In genomic region chr6:37572935-37573334, GRCm38 (mm10) we compare ENCODE assay signal across 29 mouse cellular contexts. TPM values are rescaled to one million over a fixed set of nuclear protein-coding genes. Genes with fewer than 3 reads are reported as not detected.
"Had no signal": no experiment of that assay in that cellular context is flagged by ENCODE, and none has a peak within 500 bp of the region (broad histone marks: within the 10 kb centered on the region; RNA-seq: fewer than 3 reads in every experiment).

No protein-coding gene starts in this region.

- H3K4me1 ChIP-seq: heart, embryonic 13.5 days; heart, embryonic 15.5 days; hindbrain, embryonic 13.5 days; hindbrain, embryonic 15.5 days; limb, embryonic 15.5 days; liver, embryonic 13.5 days; liver, embryonic 15.5 days had no signal

- H3K9ac ChIP-seq: heart, embryonic 13.5 days; heart, embryonic 15.5 days; hindbrain, embryonic 13.5 days; hindbrain, embryonic 15.5 days; limb, embryonic 13.5 days; limb, embryonic 15.5 days; liver, embryonic 13.5 days; liver, embryonic 15.5 days; liver, postnatal 0 days had no signal

- H3K9me3 ChIP-seq: heart, embryonic 13.5 days; heart, embryonic 15.5 days; hindbrain, embryonic 13.5 days; hindbrain, embryonic 15.5 days; limb, embryonic 13.5 days; limb, embryonic 15.5 days; liver, embryonic 13.5 days; liver, embryonic 15.5 days had no signal

- H3K27ac ChIP-seq: gastrocnemius, adult 2 months; heart, adult 2 months; heart, embryonic 13.5 days; heart, embryonic 15.5 days; hindbrain, embryonic 13.5 days; hindbrain, embryonic 15.5 days; hindbrain, postnatal 0 days; limb, embryonic 13.5 days; limb, embryonic 15.5 days; liver, embryonic 13.5 days; liver, embryonic 15.5 days had no signal

- DNase-seq: gastrocnemius, adult 2 months; gastrocnemius, postnatal 10 days; gastrocnemius, postnatal 25 days; heart, adult 11 months; heart, adult 2 months; heart, postnatal 14 days; heart, postnatal 36 days; kidney, postnatal 25 days; kidney, postnatal 4 days; layer of hippocampus, adult 9-11 months; layer of hippocampus, postnatal 36 days; left cerebral cortex, postnatal 4 days; liver, embryonic 13.5 days; liver, postnatal 0 days had no signal

- ATAC-seq: forebrain, embryonic 16.5 days; hindbrain, postnatal 0 days; liver, postnatal 0 days had no signal

- H3K4me2 ChIP-seq: heart, embryonic 11.5 days; heart, embryonic 13.5 days; heart, embryonic 15.5 days; hindbrain, embryonic 13.5 days; hindbrain, embryonic 15.5 days; limb, embryonic 13.5 days; limb, embryonic 15.5 days; liver, embryonic 13.5 days; liver, embryonic 15.5 days had no signal

- H3K27me3 ChIP-seq: heart, embryonic 13.5 days; heart, embryonic 15.5 days; hindbrain, embryonic 13.5 days; hindbrain, embryonic 15.5 days; limb, embryonic 13.5 days; limb, embryonic 15.5 days; liver, embryonic 13.5 days; liver, embryonic 15.5 days had no signal

- H3K4me3 ChIP-seq: gastrocnemius, adult 2 months; heart, adult 2 months; heart, embryonic 13.5 days; heart, embryonic 15.5 days; hindbrain, embryonic 13.5 days; hindbrain, embryonic 15.5 days; limb, embryonic 13.5 days; limb, embryonic 15.5 days; liver, embryonic 13.5 days; liver, embryonic 15.5 days had no signal

- H3K36me3 ChIP-seq: heart, embryonic 13.5 days; heart, embryonic 15.5 days; hindbrain, embryonic 13.5 days; hindbrain, embryonic 15.5 days; limb, embryonic 13.5 days; limb, embryonic 15.5 days; liver, embryonic 13.5 days; liver, embryonic 15.5 days had no signal

RNA-seq across cellular contexts. Expression of gene Akr1d1, which starts 43.0 kb away (rescaled TPM):
- polyA plus RNA-seq: forebrain, embryonic 16.5 days; frontal cortex, adult 2 months; gonadal fat pad, adult 2 months; heart, adult 2 months; heart, embryonic 11.5 days; heart, embryonic 13.5 days; heart, embryonic 15.5 days; heart, postnatal 0 days; hindbrain, embryonic 11.5 days; hindbrain, embryonic 13.5 days; hindbrain, embryonic 15.5 days; hindbrain, postnatal 0 days; limb, embryonic 11.5 days; limb, embryonic 13.5 days had no signal
